Mouse (Mus musculus) testis, postnatal 10 days (tissue): ENCODE data around the gene Lipo3.
"Not testable (repeated sequence)": the region's sequence is repeated elsewhere in the genome, so short reads cannot be mapped to it uniquely, and the experiment has no call there.

ENCODE experiments used
- DNase-seq: peaks from one replicate; pipeline ENCODE4 v3.0.0; 2021; ENCODE audit warnings: low spot score

The Lipo3 gene

DNA sequence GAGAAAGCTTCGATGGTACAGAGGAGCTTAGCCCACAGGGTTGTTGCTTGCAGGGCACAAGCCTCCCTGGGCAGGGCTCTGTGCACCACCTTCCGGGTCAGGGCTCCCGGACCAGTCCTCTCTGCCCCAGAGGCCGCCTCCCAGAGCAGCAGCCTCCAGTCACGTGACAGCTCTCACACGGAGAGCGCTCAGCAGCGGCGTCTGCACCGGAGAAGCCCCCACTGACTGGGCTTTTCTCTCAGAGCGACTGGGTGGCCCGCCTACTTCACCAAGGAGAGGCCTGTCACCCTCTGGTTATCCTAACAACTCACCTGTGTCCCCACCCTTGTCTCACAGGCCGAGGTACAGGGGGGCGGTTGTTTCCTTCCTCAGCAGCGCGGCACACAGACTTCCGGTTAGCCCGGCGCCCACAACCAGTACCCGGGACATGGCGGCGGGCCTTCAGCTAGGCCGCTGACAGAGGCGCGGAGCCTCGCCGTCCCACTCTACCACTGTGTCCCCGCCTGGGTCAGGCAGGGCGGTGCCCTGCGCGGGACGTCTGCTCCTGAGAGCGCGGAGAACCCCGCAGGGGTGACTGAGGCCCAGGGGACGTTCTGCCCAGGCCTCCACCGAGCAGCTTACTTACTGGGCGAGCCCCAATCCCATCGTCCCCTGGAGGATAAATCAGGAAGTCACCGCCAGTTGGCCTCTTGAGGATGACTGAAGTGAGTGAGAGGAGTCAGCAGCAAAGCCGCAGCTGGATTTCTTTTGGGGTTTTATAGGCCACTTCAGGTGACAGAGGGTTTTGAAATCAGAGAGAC, at the start of gene Lipo3:
Gene Lipo3 (minus strand): TSS at position 665 of the 800 bp plus-strand sequence.
- peak; percentile 55 for DNase-seq

- not testable (repeated sequence) for DNase-seq
Observed at GRCm38 (mm10) chr19:33787359-33787758, 25.6 kb upstream of the Lipo3 start, which contains the start of gene Lipo1. Lipo1 (minus strand) TSS chr19:33787459.

- no peak for DNase-seq
Observed at GRCm38 (mm10) chr19:33786576-33787277, 25.0 kb upstream of the Lipo3 start.

DNA sequence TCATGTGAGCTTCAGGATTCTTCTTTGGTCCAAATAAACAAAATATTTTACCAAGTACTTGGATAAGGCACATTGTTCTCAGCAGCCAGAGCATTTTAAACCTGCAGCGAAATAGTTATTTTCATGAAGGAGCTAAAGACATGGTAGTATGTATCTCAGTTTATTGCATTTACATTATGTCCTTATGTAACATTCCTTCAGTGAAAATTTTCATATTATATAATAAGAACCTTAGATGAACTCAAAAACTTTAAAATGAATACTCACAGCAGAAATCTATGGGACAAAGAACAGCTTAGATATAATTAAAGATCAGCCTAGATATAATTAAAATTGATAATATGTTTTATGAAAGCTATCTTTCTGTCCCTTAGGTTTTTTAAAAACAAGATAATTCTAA, 10.5 kb downstream of the Lipo3 start, which contains the start of gene Lipo2:
Gene Lipo2 (minus strand): TSS at position 101 of the 400 bp plus-strand sequence.
- not testable (repeated sequence) for DNase-seq

- not testable (repeated sequence) for DNase-seq
Observed at GRCm38 (mm10) chr19:33625152-33625551, 136.6 kb downstream of the Lipo3 start, which contains the start of gene Gm8978. Gm8978 (minus strand) TSS chr19:33625252.

GRCm38 (mm10) chr19:33589626-33590302, 172.0 kb downstream of the Lipo3 start:
- peak; percentile 53 for DNase-seq

GRCm38 (mm10) chr19:33568551-33568950, 193.2 kb downstream of the Lipo3 start:
- DNase-seq, result not testable (repeated sequence)

GRCm38 (mm10) chr19:33517680-33518079, 244.1 kb downstream of the Lipo3 start, which contains the start of gene Lipo4:
Lipo4 (minus strand) TSS chr19:33517780.
- no peak for DNase-seq
